Mouse (Mus musculus): ENCODE data around the gene Tshz2. TPM values are rescaled to one million over a fixed set of nuclear protein-coding genes. Genes with fewer than 3 reads are reported as not detected.
A peak's percentile ranks its signal among the peaks of the same experiment; 100 is the strongest.

The Tshz2 gene
- polyA plus RNA-seq, 1 experiment = 5.8 TPM

GRCm38 (mm10) chr2:169621201-169621710 is 11.6 kb upstream of the Tshz2 start:
- Histone ChIP-seq H3K4me1 (ENCODE audit: control insufficient read depth, insufficient read depth, insufficient read length) (no peaks in the 10 kb centered on the region), H3K27ac (ENCODE audit: insufficient read depth, low read length) (no peak overlapping the region), H3K4me3 (ENCODE audit: extremely low read depth, insufficient read depth, insufficient read length) (no peak overlapping the region), H3K36me3 (ENCODE audit: control insufficient read depth, insufficient read depth, low read length) (no peaks in the 10 kb centered on the region), H3K27me3 (ENCODE audit: control insufficient read depth, insufficient read depth, low read length) (no peaks in the 10 kb centered on the region)
- WGBS = 43% methylated on average over 15 of the region's 15 CpGs
- TF ChIP-seq POLR2A (IDR thresholded peaks at IDR 0.05; ENCODE audit: low read depth, low read length) = no peak
- no peak for TF ChIP-seq CTCF (IDR thresholded peaks at IDR 0.05; ENCODE audit: extremely low read depth, insufficient read depth, insufficient read length, insufficient replicate concordance)
- no peak for DNase-seq (ENCODE audit: low read depth in 1 of 2, low spot score in 2 of 2)

DNA sequence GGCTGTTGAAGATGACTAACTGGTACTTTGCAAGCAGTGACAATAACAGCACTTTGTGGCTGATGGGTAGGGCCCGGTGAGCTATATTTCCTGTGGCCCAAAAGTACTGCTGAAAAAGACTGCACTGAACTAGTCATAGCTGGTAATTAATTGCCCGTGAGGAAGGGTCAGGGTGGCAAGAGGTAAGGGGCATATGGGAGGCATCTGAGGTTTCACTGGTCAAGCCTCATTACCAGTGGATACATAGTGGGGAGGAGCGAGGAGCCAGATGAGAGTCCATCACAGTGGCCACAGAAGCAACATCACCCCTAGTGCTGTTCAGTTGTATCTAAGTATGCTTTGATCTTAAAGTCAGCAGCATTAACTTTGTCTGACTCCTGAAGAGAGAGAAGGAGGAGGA is 2.7 kb upstream of the Tshz2 start:
- TF ChIP-seq POLR2A (IDR thresholded peaks at IDR 0.05; ENCODE audit: low read depth, low read length) (no peak), CTCF (IDR thresholded peaks at IDR 0.05; ENCODE audit: extremely low read depth, insufficient read depth, insufficient read length, insufficient replicate concordance) (no peak)
- Histone ChIP-seq H3K4me3 (ENCODE audit: extremely low read depth, insufficient read depth, insufficient read length) (no peak overlapping the region), H3K27ac (ENCODE audit: insufficient read depth, low read length) (no peak overlapping the region), H3K4me1 (ENCODE audit: control insufficient read depth, insufficient read depth, insufficient read length) (no peaks in the 10 kb centered on the region), H3K27me3 (ENCODE audit: control insufficient read depth, insufficient read depth, low read length) (no peaks in the 10 kb centered on the region; the same call in 1 of the 2 replicates), H3K36me3 (ENCODE audit: control insufficient read depth, insufficient read depth, low read length) (no peaks in the 10 kb centered on the region)
- no peak for DNase-seq (ENCODE audit: low read depth in 1 of 2, low spot score in 2 of 2)
- 92% methylated on average over 3 of the region's 3 CpGs for WGBS

DNA sequence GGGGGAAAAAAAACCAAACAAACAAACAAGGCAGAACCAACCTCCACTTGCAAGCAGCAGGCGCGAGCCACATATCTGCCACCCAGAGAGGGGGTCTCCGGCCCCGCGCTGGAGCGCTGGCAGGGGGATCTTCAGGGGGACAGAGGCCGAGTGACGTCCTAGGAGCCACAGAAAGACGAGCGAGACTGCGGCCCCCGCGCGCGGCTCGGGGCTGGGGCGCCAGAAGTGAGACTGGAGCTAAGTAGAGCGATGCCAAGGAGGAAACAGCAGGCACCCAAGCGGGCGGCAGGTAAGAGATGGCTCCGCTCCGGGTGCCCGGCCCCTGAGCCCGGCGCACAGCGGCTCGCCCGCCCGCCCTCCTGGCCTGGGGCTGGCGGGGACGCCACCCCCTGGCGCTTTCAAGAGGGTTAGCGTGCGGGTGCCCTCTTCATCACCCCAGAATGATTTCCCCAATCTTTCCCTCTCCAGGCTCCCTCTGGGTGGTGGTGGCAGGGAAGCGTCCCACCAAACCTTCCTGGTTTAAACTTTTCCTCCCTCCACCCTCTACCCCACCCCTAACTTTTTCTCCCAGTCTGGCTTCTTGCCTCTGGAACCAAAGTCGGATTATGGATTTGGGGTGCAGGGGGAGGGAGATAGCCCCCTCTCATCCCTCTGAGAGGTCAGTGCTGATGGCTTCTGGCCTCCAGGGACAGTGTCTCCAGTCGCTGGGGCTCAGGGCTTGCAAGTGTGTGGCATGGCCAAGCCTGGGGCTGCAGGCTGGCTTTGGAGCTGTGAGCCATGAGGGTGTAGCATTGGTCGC is 877 bp downstream of the Tshz2 start:
- peak overlapping the region; percentile 37; the same call in 1 of the 2 replicates for H3K4me3 ChIP-seq (ENCODE audit: extremely low read depth, insufficient read depth, insufficient read length)
- WGBS = 1% methylated on average over 38 of the region's 38 CpGs
- TF ChIP-seq POLR2A (IDR thresholded peaks at IDR 0.05; ENCODE audit: low read depth, low read length) (no peak), CTCF (IDR thresholded peaks at IDR 0.05; ENCODE audit: extremely low read depth, insufficient read depth, insufficient read length, insufficient replicate concordance) (no peak)
- H3K4me1 ChIP-seq (ENCODE audit: control insufficient read depth, insufficient read depth, insufficient read length) = no peaks in the 10 kb centered on the region
- no peaks in the 10 kb centered on the region; the same call in 1 of the 2 replicates for H3K27me3 ChIP-seq (ENCODE audit: control insufficient read depth, insufficient read depth, low read length)
- no peaks in the 10 kb centered on the region for H3K36me3 ChIP-seq (ENCODE audit: control insufficient read depth, insufficient read depth, low read length)
- H3K27ac ChIP-seq (ENCODE audit: insufficient read depth, low read length) = peak overlapping the region; percentile 55
- no peak for DNase-seq (ENCODE audit: low read depth in 1 of 2, low spot score in 2 of 2)

- Histone ChIP-seq H3K36me3 (ENCODE audit: control insufficient read depth, insufficient read depth, low read length) (no peaks in the 10 kb centered on the region), H3K4me1 (ENCODE audit: control insufficient read depth, insufficient read depth, insufficient read length) (no peaks in the 10 kb centered on the region), H3K27ac (ENCODE audit: insufficient read depth, low read length) (no peak overlapping the region; the same call in 1 of the 2 replicates), H3K27me3 (ENCODE audit: control insufficient read depth, insufficient read depth, low read length) (no peaks in the 10 kb centered on the region; the same call in 1 of the 2 replicates), H3K4me3 (ENCODE audit: extremely low read depth, insufficient read depth, insufficient read length) (peak overlapping the region; percentile 30)
- TF ChIP-seq CTCF (IDR thresholded peaks at IDR 0.05; ENCODE audit: extremely low read depth, insufficient read depth, insufficient read length, insufficient replicate concordance) (no peak), POLR2A (IDR thresholded peaks at IDR 0.05; ENCODE audit: low read depth, low read length) (no peak)
- WGBS = 59% methylated on average over 17 of the region's 17 CpGs
- DNase-seq (ENCODE audit: low read depth in 1 of 2, low spot score in 2 of 2) = no peak
These were observed 2.0 kb downstream of the Tshz2 start for GRCm38 (mm10) chr2:169634619-169635382.

DNA sequence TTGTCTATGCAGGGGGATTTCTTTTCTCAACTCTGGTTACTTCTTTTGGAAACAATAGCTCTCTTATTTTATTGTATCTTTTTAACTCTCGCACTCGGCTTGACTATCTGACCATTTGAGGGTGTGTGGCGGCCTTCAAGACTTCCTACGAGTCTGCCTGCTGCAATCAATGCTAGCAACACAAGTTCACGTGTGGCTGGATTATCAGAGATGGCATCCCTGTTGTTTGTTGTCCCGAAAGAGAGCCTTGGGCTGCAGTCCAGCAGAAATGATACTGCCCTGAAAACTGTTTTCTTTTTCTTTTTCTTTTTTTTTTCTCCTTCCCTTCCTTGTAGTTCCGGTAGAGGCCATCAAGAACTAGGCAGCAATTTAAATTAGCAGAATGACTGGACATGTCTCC is 2.6 kb downstream of the Tshz2 start:
- DNase-seq (ENCODE audit: low read depth in 1 of 2, low spot score in 2 of 2) = no peak
- no peaks in the 10 kb centered on the region for H3K36me3 ChIP-seq (ENCODE audit: control insufficient read depth, insufficient read depth, low read length)
- H3K4me1 ChIP-seq (ENCODE audit: control insufficient read depth, insufficient read depth, insufficient read length) = no peaks in the 10 kb centered on the region
- TF ChIP-seq POLR2A (IDR thresholded peaks at IDR 0.05; ENCODE audit: low read depth, low read length) (no peak), CTCF (IDR thresholded peaks at IDR 0.05; ENCODE audit: extremely low read depth, insufficient read depth, insufficient read length, insufficient replicate concordance) (no peak)
- no peak overlapping the region for H3K4me3 ChIP-seq (ENCODE audit: extremely low read depth, insufficient read depth, insufficient read length)
- 71% methylated on average over 7 of the region's 7 CpGs for WGBS
- H3K27ac ChIP-seq (ENCODE audit: insufficient read depth, low read length) = peak overlapping the region; percentile 38
- no peaks in the 10 kb centered on the region; the same call in 1 of the 2 replicates for H3K27me3 ChIP-seq (ENCODE audit: control insufficient read depth, insufficient read depth, low read length)

DNA sequence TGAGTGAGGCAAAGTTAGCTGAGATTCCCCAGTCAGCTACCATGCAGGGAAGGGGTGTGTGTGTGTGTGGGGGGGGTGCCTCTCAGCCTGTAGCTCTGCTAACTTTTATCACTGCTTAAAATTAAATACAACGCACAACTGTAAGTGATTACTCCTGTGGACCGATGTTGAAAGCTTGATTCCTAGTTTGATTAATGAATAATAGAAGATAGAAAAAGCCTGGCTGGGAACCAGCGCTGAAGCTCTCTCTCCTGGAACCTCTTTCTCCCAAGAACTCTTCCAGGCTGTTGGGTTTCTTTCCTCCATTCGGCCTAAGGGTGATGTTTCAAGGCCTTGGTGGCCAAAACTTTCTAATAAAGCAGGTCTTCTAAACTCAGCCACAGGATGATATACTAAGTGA is 3.6 kb downstream of the Tshz2 start:
- no peak for DNase-seq (ENCODE audit: low read depth in 1 of 2, low spot score in 2 of 2)
- Histone ChIP-seq H3K36me3 (ENCODE audit: control insufficient read depth, insufficient read depth, low read length) (no peaks in the 10 kb centered on the region), H3K27ac (ENCODE audit: insufficient read depth, low read length) (no peak overlapping the region), H3K4me1 (ENCODE audit: control insufficient read depth, insufficient read depth, insufficient read length) (no peaks in the 10 kb centered on the region), H3K27me3 (ENCODE audit: control insufficient read depth, insufficient read depth, low read length) (no peaks in the 10 kb centered on the region; the same call in 1 of the 2 replicates), H3K4me3 (ENCODE audit: extremely low read depth, insufficient read depth, insufficient read length) (no peak overlapping the region)
- TF ChIP-seq POLR2A (IDR thresholded peaks at IDR 0.05; ENCODE audit: low read depth, low read length) = no peak
- TF ChIP-seq CTCF (IDR thresholded peaks at IDR 0.05; ENCODE audit: extremely low read depth, insufficient read depth, insufficient read length, insufficient replicate concordance) = no peak
- WGBS = 83% methylated on average over 4 of the region's 4 CpGs

Measured in spleen, adult 2 months (tissue).